7 mouse cellular contexts compared by ENCODE assay signal in the genomic region with DNA sequence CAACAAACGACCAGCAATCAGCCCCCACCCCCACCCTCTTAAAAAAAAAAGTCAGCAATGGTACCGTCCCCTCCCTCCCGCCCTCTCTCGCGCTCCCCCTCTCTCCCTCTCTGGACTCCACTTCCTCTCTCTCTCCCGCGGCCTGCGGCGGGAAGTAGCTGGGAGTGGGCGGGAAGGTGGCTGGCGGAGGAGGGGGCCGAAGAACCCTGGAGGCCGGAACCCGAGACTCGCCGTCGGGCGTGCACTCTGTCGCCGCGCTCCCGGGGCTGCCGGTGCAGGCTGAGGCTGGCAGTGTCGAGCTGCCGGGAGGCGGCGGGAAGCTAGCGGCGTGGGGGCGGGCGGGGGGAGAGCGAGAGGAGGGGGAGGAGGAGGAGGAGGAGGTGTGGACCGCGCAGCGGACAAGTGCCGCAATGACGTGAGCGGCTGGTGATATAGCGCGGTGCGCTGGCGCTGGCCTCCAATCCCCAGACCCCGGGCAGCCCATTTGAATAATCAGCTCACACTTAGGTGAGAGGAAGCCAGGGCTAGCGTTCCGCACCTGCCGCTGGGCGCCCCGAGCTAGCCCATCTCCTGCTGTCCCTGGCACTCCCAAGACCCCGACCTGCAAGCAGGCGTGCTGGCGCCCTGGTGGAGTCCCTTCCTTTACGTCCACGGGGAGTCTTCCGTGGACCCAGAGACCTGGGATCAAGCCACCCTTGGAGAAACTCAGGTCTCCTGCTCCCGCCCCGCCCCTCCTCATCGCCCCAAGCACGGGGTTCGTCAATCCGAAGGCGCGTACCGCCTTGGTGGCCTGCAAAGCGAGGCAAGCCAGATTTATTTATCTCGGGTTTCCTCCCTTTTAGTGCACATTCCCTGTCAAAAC. TPM values are rescaled to one million over a fixed set of nuclear protein-coding genes. Genes with fewer than 3 reads are reported as not detected.
A peak's percentile ranks its signal among the peaks of the same experiment; 100 is the strongest.
DNase-seq lines count a peak whose midpoint lies in the region; ATAC-seq lines count a peak whose summit lies in the region.

No protein-coding gene starts in this region.

- peak overlapping the region; percentile 29; the same call in 1 of the 2 replicates for H3K4me2 ChIP-seq in forebrain, embryonic 11.5 days (ENCODE audit: low read depth, low read length, severe bottlenecking)
- peak overlapping the region; percentile 32 for H3K4me2 ChIP-seq in midbrain, embryonic 11.5 days

- H3K27me3 ChIP-seq in forebrain, embryonic 11.5 days (ENCODE audit: control insufficient read depth, insufficient read depth, low read length) = peaks cover 95% of the 10 kb centered on the region
- H3K27me3 ChIP-seq in midbrain, embryonic 11.5 days (ENCODE audit: control insufficient read depth, insufficient read depth, low read length) = peaks cover 95% of the 10 kb centered on the region

- H3K9me3 ChIP-seq in forebrain, embryonic 11.5 days (ENCODE audit: control insufficient read depth, low read length) = no peaks in the 10 kb centered on the region
- H3K9me3 ChIP-seq in midbrain, embryonic 11.5 days (ENCODE audit: control insufficient read depth, low read length) = no peaks in the 10 kb centered on the region

- H3K36me3 ChIP-seq in forebrain, embryonic 11.5 days (ENCODE audit: control insufficient read depth, insufficient read depth, low read length) = no peaks in the 10 kb centered on the region
- no peaks in the 10 kb centered on the region for H3K36me3 ChIP-seq in midbrain, embryonic 11.5 days (ENCODE audit: control insufficient read depth, insufficient read depth, low read length)

- ATAC-seq in forebrain, embryonic 11.5 days (replicated peaks; ENCODE audit: low FRiP score) = peak; percentile 45
- peak; percentile 72 for ATAC-seq in midbrain, embryonic 11.5 days (ENCODE audit: low FRiP score)

- under 1% methylated on average over 50 of the region's 65 CpGs for WGBS in forebrain, embryonic 11.5 days
- WGBS in midbrain, embryonic 11.5 days = under 1% methylated on average over 51 of the region's 65 CpGs

- DNase-seq in ZHBTc4 (ENCODE audit: low read depth, low spot score) = peak; percentile 67
- peak; percentile 62 for DNase-seq in forebrain, embryonic 11.5 days (ENCODE audit: low spot score)
- peak; percentile 35 to 60 for DNase-seq in kidney, postnatal 4 days
- DNase-seq in midbrain, embryonic 11.5 days (ENCODE audit: low spot score, missing footprints) = peak; percentile 91
- no peak for DNase-seq in left cerebral cortex, postnatal 10 days (ENCODE audit: extremely low spot score in 1 of 2, low spot score in 2 of 2)
- no peak for DNase-seq in frontal cortex, postnatal 36 days (ENCODE audit: low spot score in 2 of 2)
- no peak for DNase-seq in urinary bladder, postnatal 14 days (ENCODE audit: low spot score)

- peak overlapping the region; percentile 19 for H3K4me3 ChIP-seq in forebrain, embryonic 11.5 days (ENCODE audit: low read depth, low read length)
- peak overlapping the region; percentile 32 for H3K4me3 ChIP-seq in midbrain, embryonic 11.5 days (ENCODE audit: low read depth, low read length)

- H3K4me1 ChIP-seq in forebrain, embryonic 11.5 days (replicated peaks; ENCODE audit: control insufficient read depth, insufficient read depth, low read length) = peaks cover 5% of the 10 kb centered on the region; the same call in 1 of the 2 replicates
- peaks cover 6% of the 10 kb centered on the region for H3K4me1 ChIP-seq in midbrain, embryonic 11.5 days (ENCODE audit: control insufficient read depth, insufficient read depth, low read length)

- H3K27ac ChIP-seq in forebrain, embryonic 11.5 days (ENCODE audit: low read depth, low read length) = no peak overlapping the region
- peak overlapping the region; percentile 50; the same call in 1 of the 2 replicates for H3K27ac ChIP-seq in midbrain, embryonic 11.5 days (ENCODE audit: low read depth, low read length)

- intact Hi-C loops in left cerebral cortex, postnatal 10 days (cut with DNase I) = loop anchor here (5.0 to 10.0 kb wide), 3 partner anchors 241 to 849 kb away; no protein-coding TSS in a partner anchor

- no peak overlapping the region for H3K9ac ChIP-seq in forebrain, embryonic 11.5 days (ENCODE audit: low read length)
- peak overlapping the region; percentile 66; the same call in 1 of the 2 replicates for H3K9ac ChIP-seq in midbrain, embryonic 11.5 days (ENCODE audit: low read length)

RNA-seq across cellular contexts. Expression of a gene that starts 0.6 kb away (rescaled TPM):
- 0.15 and 0.69 TPM in 2 replicates for polyA plus RNA-seq in forebrain, embryonic 11.5 days (2014; fragmentation: Nextera tagmentation; extraction: Ambion mirVana)
- 15.1 and 17.9 TPM in 2 replicates for polyA plus RNA-seq in midbrain, embryonic 11.5 days (2014; fragmentation: Nextera tagmentation; extraction: Ambion mirVana)
- total RNA-seq in left cerebral cortex, postnatal 10 days (2021) = not detected

Comparison
In these comparisons a context has a peak if more than half of its experiments do, and no peak if none do; other contexts are left out.
1. DNase-seq: peak in ZHBTc4 (single experiment), forebrain, embryonic 11.5 days (single experiment), kidney, postnatal 4 days (2 of 2) and midbrain, embryonic 11.5 days (single experiment); none in left cerebral cortex, postnatal 10 days (0 of 2), frontal cortex, postnatal 36 days (0 of 2) and urinary bladder, postnatal 14 days (single experiment).